Mouse (Mus musculus) layer of hippocampus, adult 18-20 months (tissue): Measurements from ENCODE around the gene Nim1k. TPM values are rescaled to one million over a fixed set of nuclear protein-coding genes. Genes with fewer than 3 reads are reported as not detected.
"Not testable (repeated sequence)": the region's sequence is repeated elsewhere in the genome, so short reads cannot be mapped to it uniquely, and the experiment has no call there.

Source experiments
- DNase-seq, 2 experiments: peaks; one replicate each; pipeline ENCODE4 v3.0.0; 2022; ENCODE audit warnings: low spot score in 2 of 2
- total RNA-seq, 2 experiments: library from RNA; stranded (reverse); gene quantifications; 2 replicates each; pipeline ENCODE4 v1.2.3; 2021

The Nim1k gene
- total RNA-seq, 2 experiments from 2014 or later, result 12.3 to 13.8 TPM

DNA sequence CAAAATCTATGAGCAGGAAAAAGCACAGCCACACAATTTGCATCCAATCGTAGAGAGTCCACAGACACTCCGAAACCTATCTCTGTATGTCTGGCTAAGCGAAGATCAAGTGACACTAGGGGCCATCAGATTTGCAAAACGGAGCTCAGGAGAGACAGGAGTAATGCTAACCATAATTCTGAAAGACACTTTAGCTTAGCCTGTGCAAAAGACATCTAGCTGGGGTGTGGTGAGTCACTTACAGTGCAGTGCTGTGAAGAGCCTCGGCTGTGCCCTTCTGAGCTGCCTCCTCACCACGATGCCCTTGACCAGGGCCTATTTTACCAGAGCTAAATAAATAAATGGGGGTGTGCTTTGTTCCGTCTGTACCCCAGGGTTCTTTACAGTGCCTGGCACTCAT, 26.3 kb downstream of the Nim1k start:
- DNase-seq, result no peak

DNA sequence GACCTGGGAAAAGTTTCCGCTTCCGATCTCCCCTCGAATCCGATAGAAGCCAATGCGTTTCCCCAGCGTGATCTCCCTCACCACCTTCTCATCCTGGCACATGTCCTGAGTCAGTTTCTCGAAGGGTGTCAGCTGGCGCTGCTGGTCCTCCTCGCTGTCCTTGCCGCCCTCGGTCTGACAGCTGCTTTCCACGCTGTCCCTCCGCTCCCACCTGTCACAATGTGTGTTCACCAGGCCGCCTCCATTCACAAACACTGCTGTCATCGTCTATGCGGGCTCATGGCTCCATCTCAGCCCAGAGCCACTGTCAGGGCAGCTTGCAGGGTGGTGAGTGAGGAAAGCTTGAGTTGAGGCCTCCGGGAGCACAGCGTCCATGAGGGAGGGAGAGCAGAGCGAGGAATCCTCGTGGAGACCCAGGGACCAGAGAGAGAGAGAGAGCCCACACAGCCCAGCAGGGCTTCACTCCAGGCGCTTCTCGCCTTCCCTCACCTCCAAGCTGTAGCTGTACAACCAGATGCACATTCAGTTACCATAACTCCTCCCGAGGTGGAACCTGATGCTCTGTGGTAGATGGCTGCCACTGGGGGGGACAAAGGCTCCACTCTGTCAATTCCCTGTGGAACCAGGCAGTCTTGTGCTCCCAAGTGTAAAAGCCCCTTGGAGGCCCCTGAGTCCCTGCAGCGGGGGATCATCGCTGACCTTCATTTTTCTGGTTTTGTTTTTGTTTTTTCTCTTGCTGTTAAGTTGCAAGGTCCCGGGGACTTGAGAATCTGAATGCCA, 27.9 kb downstream of the Nim1k start:
- no peak for DNase-seq

DNA sequence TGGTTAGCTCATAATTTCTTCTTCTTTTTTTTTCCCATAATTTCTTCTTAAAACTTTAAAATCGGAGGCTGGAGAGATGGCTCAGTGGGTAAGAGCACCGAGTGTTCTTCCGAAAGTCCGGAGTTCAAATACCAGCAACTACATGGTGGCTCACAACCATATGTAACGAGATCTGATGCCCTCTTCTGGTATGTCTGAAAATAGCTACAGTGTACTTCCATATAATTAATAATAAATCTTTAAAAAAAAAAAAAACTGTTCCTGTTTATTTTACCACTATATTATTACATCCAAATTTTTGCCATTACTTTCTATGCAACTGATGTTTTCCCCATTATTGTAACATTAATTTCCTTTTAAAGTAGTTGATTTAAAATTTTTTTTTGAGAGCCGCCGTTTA, 31.1 kb downstream of the Nim1k start:
- DNase-seq, result no peak

DNA sequence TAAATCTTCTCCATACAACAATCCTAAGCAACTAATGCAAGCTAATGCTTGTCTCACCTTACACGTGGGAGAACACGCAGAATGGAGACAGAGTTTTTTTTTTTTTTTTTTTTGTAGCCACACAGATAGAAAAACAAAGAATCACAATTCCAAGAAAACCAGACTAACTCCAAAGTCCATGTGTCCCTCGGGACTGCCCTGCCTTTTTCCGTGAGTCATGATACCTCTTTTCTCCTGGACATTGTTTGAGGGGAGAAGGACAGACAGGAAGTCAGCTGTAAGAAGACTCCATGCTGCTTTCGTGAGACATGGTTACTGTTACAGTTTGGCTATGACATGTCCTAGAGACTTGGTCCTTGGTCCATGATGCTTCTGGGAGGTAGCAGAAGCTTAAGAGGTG, 32.3 kb downstream of the Nim1k start:
- no peak for DNase-seq

DNA sequence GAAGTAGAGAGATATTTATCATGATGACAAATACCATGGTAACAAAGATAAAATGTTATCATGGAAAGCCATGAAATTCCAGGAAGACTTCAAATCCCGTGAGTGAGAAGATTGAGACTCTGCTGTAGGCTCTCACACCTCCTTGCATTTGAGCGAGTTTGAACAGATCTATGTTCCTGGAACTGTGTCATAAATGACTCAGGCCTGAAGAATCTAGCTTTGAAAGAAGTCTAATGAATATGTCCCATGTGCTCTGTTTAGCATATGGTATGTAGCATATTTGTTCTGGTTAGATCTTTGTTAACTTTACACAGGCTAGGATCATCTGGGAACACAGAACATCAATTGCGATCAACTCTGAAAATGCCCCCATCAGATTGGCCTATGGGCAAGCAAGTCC, 33.2 kb downstream of the Nim1k start:
- no peak for DNase-seq

DNA sequence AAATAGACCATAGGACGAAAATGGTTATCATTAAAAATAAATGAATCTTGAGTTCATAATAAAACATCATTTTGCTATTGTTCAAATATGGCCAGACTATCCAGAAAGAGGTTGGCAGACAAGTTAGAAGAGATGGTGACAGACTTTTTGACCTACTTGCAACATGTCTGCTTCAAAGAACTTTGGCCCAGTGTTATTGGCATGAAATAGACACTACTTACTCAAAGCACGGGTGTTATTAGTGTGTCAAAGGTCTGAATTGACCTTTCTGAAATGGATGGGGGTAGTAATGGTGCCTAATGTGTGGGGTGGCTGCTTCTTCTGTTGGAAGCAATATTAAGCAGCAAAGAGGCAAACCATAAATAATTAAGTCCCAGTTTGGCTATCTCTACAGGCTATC, 39.6 kb downstream of the Nim1k start:
- no peak for DNase-seq

DNA sequence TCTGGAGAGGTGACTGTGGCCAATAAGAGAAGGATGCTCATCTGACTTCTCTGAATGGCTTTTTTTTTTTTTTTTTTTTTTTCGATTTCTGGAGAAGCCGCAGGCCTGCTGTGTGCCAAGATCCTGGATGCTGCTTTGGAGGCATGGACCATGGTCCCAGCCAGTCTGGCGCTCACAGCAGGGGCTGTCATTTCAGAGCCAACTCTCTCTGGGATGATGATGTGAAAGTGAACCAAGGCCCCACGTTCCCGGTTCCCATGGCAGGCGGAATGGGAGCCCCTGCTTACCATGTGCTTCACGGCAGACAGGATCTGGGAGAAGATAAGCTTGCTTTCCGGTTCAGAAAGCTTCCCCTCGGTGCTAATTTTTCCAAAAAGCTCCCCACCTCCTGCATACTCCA, 41.9 kb downstream of the Nim1k start:
- DNase-seq, result no peak

DNA sequence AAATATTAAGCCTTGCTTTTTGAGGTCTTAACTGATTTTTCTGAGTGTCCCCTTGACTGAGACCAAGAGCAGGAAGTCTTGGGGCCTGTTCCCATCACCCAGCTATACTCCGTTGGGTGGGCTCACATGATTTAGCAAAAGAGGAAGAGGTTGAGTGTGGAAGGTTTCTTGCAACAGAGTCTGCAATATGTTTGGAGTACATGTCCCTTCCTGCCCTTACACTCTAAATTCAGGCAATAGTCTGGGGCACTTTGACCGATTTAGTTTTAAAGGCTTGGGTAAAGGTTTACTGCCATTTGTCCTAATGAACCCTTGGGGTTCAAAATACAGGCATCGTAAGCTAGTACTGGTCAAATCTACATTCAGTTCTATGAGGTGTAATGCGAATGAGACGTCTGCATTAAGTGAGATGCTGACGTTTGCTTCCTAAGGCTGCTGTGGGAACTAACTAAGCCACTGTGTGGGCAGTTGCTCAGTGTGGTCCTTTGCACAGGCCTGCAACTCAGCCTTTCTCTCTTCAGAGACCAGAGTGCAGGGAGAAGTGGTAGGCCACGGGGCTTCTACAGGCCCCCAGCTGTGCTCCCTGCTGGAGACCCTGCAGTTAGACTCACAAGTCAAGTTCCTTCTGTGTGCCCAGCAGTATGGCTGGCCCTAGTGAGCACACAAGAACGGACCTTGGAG, 42.4 kb downstream of the Nim1k start:
- DNase-seq, result no peak

DNA sequence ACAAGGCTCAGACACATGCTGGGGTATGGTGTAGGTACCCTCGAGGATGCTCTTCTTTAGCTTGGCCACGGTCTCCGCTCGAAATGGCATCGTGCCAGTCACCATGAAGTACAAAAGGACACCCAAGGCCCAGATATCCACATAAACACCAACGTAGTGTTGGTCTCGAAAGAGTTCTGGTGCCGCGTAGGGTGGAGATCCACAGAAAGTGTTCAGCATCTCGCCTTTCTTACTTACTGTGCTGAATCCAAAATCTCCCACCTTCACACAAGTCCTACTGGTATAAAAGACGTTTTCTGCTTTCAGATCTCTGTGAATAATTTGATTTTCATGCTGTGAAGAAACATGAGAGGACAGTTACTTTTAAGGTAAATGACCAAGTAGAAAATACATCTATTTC, 43.2 kb downstream of the Nim1k start:
- no peak for DNase-seq

DNA sequence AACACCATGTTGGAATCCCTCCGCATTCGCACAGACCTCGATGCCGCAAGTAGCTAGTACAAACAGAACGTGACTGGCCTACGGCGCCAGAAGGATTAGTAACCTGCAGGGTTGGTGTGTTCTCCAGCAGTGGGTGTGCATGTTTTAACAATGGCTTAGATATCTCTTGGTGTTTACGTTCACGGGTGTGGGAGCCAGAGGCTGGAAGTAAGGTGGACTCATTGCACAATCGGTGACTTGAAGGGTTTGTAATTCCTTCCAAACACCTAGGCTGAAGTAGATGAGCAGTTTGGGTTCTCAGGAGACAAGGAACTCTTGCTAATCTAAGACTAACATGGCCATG, 45.4 kb downstream of the Nim1k start:
- DNase-seq, result no peak

DNA sequence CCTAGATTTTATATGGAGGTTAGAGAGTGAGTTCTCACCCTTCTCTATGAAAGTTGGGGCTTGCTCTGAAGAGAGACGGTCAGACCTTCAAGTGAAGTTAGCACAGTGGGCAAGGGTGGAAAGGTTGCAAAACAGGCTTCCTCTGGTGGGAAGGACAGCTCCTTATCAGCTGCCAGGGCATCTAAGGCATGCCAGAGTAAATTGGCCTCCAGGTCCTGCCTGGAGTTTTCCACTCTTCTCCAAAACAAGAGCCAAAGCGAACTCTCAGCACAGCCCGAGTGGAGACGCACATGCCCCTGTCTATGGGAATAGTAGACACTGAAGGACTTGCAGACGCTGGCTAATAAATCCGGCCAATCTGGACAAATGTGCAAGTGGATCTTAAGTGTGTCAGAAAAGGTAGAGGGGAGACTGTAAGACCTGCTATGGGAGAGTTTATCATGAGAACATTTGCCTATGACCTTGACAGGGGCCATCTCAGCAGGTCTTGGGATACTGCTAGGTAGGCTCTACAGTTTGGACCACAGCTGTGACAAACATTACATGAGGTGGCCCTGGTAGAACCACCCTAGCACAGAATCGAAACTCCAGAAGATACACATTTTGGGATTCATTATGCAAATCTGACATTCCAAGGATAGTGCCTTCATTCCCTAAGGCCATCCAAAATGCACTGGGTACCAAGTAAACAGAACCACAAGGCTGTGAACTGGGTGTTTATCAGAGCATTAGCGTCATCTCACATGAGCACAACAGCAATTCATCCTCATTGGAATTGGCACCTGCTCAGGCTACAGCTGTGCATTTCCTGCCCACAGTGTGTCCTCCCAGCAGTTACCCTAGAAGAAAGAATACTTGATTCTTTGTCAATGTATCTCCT, 46.1 kb downstream of the Nim1k start:
- no peak for DNase-seq

DNA sequence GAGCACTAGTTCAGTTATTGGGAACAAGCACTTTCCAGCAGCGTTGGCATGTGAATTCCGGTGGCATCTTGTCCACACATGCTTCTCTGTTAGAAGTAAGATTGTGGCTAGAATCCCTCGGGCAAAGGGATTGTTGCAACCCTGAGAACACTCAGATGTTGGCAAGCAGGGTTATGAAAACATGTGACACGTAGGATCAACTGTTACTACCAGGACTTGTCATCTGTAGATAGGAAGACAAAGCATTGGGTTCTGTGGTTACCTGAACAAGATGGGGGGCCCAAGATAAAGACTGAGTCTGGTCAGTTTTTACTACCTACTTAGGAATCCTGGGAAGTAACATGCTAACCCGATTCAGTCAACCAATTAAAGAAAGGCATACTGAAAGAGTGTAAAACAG, 46.7 kb downstream of the Nim1k start:
- DNase-seq, result no peak

DNA sequence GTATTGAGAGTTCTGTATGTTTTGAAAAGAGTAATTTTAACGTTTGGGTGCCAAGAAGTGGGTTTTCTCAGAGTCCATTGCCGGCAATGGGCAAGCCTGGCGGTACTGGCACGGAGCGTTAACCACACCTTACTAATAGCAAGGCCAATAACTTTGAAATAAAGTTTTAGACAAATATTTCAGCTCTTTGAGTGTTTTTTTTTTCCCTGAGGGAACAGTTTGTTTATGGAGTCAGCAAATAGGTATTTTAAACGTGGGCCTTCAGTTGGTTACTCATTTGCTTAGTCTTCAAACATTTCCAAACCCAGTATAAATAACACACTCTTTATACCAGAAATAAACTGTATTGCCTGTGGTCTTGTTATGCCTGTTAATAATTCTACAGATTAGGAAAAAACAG, 47.8 kb downstream of the Nim1k start:
- DNase-seq, result no peak

DNA sequence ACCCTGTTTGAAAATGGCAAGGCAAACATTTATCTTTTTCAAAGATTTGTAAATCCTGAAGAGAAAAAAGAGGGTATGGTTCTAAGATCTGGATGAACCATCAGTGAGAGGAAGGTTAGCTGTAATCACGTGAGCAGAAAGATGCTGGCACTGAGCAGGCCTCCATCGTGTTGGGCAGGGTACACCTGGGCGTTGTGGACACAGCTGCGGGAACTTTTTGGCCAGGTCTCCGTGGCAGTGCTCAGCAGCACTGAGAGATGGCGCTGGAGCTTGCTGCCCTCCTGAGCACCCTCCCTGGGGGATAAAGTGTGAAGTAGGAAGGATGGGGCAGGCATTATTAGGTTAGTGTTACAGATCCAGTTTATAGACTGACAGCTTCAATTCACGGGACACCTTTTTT, 48.7 kb downstream of the Nim1k start:
- no peak for DNase-seq

DNA sequence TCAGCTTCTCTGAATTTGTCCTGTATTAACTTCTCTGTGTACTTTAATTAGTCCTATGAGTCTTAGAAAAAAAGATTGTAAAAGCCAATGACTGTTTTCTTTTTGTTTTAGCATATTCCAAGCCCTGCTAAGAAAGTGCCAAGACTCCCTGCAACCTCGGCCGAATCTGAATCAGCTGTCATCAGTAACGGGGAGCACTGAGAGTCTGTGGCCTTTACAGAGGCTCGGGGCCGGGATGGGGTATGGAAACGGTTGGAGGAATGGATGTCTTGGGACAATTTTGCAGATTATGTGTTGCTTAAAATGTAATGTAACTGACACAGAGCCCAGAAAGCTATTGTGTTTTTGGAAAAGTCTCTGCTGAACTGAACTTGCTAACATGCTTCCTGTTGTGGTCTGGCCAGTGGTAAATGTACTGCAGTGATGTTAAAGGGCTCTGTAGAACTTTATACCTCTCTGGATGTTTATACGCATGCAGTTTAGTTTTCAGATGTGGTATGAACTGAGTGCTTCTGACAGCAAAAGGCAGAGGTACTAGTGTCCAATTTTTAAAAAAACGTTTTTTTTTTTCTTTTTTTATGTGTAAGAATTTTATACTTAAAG, 49.3 kb downstream of the Nim1k start:
- DNase-seq, result not testable (repeated sequence)

DNA sequence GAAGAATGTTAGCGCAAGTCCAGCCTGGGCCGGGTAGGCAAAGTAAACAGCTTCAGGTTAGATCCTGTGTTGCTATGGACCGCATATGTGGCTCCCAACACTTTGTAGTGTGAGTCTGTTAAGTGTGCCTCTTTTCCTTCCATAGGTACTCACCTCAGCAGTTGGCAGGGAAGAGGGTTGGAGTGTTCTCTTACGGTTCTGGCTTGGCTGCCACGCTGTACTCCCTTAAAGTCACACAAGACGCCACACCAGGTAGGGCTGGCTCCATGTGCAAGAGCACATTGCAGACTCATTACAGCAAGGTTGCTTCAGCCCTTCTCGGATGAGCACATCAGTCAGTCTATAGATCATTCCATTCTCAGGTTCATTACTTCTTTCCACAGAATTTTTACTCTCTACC, 51.4 kb downstream of the Nim1k start:
- no peak for DNase-seq

DNA sequence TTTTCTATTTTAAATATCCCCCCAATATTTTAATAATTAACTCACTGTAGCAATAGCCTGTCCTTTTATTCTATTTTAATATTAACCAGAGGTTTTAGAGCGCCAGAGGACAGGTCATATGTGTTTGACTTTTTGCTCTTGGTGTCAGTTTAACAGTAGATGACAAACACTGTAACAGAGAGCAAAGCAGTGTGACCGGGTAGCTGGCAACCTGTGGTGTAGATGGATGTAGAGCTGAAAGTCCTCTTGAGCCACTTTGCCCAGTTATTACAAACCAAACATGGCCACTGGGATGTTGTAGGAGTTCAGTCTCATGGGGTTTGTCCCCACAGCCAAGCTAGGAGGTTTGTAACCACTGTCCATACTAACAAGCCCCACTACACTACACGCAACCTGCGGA, 57.2 kb downstream of the Nim1k start:
- no peak for DNase-seq

DNA sequence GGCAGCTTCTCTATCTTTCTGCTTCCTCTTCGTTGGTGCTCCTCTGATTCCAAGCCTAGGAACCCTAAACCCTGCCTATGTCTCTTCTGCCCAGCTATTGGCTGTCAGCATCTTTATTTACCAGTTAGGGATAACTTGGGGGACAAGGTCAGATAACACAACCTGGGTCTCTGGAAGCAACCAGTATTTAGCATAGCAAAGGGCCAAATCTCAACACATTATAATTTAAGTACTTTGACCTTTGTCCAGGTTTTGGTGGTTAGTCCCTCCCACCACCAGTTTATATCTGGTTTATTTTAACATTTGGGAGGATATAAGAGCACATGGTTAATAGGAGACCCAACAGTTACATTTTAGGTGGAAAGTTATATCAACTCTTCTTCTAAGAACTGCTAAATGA, 59.2 kb downstream of the Nim1k start:
- no peak for DNase-seq

DNA sequence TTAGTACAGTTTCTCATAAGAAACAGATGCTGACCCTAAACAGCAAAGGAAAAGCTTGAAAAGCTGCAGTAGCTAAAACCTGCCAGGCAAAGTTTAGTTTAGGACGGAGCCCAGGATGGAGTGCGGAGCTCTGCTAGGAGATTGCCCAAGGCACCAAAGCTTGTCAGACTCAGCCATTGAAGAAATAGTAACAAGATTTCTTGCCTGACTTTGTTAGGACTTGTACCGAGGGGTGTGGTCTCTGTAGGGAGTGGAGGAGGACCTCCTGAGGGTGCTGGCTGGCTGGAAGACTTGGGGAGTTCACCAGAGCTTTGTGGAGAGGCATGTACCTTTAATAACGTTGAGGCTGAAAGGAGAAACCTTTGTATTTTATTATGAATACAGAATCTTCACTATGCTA, 60.0 kb downstream of the Nim1k start:
- DNase-seq, result no peak

DNA sequence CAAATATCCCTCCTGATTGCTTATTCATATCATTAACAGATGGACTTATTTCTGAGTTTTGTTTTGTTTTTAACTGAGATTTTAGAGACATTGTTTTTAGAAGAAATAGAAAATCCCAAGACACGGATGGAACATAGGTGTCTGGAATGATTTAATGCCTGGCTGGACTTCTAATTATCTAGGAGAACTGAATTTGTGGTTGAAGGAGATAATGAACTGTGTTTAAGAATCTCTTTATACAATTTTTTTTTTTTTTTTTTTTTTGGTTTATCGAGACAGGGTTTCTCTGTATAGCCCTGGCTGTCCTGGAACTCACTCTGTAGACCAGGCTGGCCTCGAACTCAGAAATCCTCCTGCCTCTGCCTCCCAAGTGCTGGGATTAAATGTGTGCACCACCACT, 63.7 kb downstream of the Nim1k start:
- DNase-seq, result not testable (repeated sequence)

DNA sequence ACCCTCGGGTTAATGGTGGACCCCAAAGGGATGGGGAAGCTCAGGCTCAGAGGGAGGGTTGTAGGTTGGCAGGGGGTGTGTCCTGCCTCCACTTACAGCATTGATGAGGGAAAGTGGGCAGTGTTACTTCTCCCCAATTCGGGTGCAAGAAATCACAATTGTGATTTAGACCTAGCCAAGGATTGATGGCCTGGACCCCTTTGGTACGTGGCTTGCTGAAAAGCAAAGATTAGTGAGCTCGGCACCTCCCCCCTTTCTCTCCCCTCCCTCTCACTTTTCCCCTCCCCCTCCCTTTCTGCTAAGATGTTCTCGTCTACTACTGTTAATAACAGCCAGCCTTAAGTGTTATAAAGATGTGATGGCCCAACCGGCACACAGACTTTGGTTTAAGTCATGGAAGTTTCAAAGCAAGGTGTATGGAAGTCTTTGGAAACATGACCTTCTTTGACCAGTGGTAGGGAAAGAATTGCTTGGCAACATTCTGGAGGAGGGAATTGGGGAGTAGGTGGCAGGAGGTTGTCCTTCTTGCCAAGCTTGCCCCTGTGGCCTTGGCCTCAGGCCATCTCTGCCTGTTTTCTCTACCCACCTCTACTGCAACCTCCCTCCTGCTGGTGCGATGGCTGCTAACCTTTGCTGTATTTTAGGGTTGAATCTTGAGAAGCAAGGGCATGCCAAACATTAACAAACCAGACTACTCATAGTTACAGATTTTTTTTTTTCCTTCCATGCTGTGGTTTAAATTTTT, 64.6 kb downstream of the Nim1k start:
- no peak for DNase-seq
